Mouse (Mus musculus) forebrain, embryonic 10.5 days (tissue): ENCODE results near the gene Polr1a. TPM values are rescaled to one million over a fixed set of nuclear protein-coding genes. Genes with fewer than 3 reads are reported as not detected.

Experiments
- DNase-seq: peaks from one replicate; pipeline ENCODE4 v3.0.0-alpha.2; 2017; ENCODE audit warnings: low spot score; ENCODE audit errors: extremely low spot score
- H3K27ac ChIP-seq: fragments of 300-500 bp; sonication (generic); 2 replicates; pipeline ENCODE4 v1.5.1; 2016; ENCODE audit warnings: mild to moderate bottlenecking
- H3K27me3 ChIP-seq: fragments of 300-500 bp; sonication (generic); 2 replicates; pipeline ENCODE4 v1.6.1; 2016; ENCODE audit warnings: mild to moderate bottlenecking; ENCODE audit not compliant: poor library complexity, severe bottlenecking
- H3K36me3 ChIP-seq: fragments of 300-500 bp; sonication (generic); replicated peaks from 2 replicates; pipeline ENCODE4 v1.6.1; 2016; ENCODE audit warnings: mild to moderate bottlenecking, moderate library complexity
- H3K4me1 ChIP-seq: fragments of 300-500 bp; sonication (generic); 2 replicates; pipeline ENCODE4 v1.6.1; 2016
- H3K4me3 ChIP-seq: fragments of 300-500 bp; sonication (generic); 2 replicates; pipeline ENCODE4 v1.5.1; 2016; ENCODE audit warnings: mild to moderate bottlenecking, moderate library complexity
- H3K9me3 ChIP-seq: fragments of 300-500 bp; sonication (generic); 2 replicates; pipeline ENCODE4 v1.6.1; 2016; ENCODE audit warnings: mild to moderate bottlenecking, moderate library complexity
- WGBS: fragments of 180-500 bp; shearing (Covaris S2); methylation state at CpG from one replicate; pipeline ENCODE4 v1.1.7; 2016; 5-methylcytosine and 5-hydroxymethylcytosine counted together
- polyA plus RNA-seq: library from polyadenylated mRNA; unstranded; fragments of >200 nt; fragmentation: Nextera tagmentation; extraction: Ambion mirVana; gene quantifications from 2 replicates; pipeline ENCODE4 v1.2.1, GENCODE M21; 2016

Gene Polr1a
- polyA plus RNA-seq, 1 experiment from 2014 or later, result 49.6 TPM

- Histone ChIP-seq H3K27ac (no peak overlapping the region), H3K4me1 (no peaks in the 10 kb centered on the region), H3K36me3 (peaks cover 62% of the 10 kb centered on the region), H3K4me3 (no peak overlapping the region), H3K27me3 (no peaks in the 10 kb centered on the region), H3K9me3 (no peaks in the 10 kb centered on the region)
- DNase-seq, result no peak
- WGBS, result 98% methylated on average over 6 of the region's 6 CpGs
Observed at GRCm38 (mm10) chr6:71962706-71963105, 53.9 kb downstream of the Polr1a start.

GRCm38 (mm10) chr6:71963561-71963960 is 54.7 kb downstream of the Polr1a start:
- 95% methylated on average over 11 of the region's 11 CpGs for WGBS
- no peak for DNase-seq
- Histone ChIP-seq H3K4me3 (no peak overlapping the region), H3K27me3 (no peaks in the 10 kb centered on the region), H3K4me1 (no peaks in the 10 kb centered on the region), H3K9me3 (no peaks in the 10 kb centered on the region), H3K27ac (no peak overlapping the region), H3K36me3 (peaks cover 69% of the 10 kb centered on the region)

GRCm38 (mm10) chr6:71966683-71967303 is 57.9 kb downstream of the Polr1a start:
- Histone ChIP-seq H3K36me3 (peaks cover 87% of the 10 kb centered on the region), H3K9me3 (no peaks in the 10 kb centered on the region), H3K27ac (no peak overlapping the region), H3K4me3 (no peak overlapping the region), H3K4me1 (no peaks in the 10 kb centered on the region), H3K27me3 (no peaks in the 10 kb centered on the region)
- DNase-seq, result no peak
- 91% methylated on average over 5 of the region's 5 CpGs for WGBS

- no peaks in the 10 kb centered on the region for H3K9me3 ChIP-seq
- DNase-seq, result no peak
- H3K4me3 ChIP-seq, result no peak overlapping the region
- WGBS, result 84% methylated on average over 7 of the region's 7 CpGs
- H3K27me3 ChIP-seq, result no peaks in the 10 kb centered on the region
- no peak overlapping the region for H3K27ac ChIP-seq
- H3K36me3 ChIP-seq, result peaks cover 90% of the 10 kb centered on the region
- no peaks in the 10 kb centered on the region for H3K4me1 ChIP-seq
Observed at GRCm38 (mm10) chr6:71967847-71968246, 59.0 kb downstream of the Polr1a start.

- Histone ChIP-seq H3K9me3 (no peaks in the 10 kb centered on the region), H3K36me3 (peaks cover 97% of the 10 kb centered on the region), H3K4me1 (no peaks in the 10 kb centered on the region), H3K27me3 (no peaks in the 10 kb centered on the region), H3K27ac (no peak overlapping the region), H3K4me3 (no peak overlapping the region)
- 93% methylated on average over 7 of the region's 7 CpGs for WGBS
- no peak for DNase-seq
Observed at GRCm38 (mm10) chr6:71969459-71969858, 60.6 kb downstream of the Polr1a start.

DNA sequence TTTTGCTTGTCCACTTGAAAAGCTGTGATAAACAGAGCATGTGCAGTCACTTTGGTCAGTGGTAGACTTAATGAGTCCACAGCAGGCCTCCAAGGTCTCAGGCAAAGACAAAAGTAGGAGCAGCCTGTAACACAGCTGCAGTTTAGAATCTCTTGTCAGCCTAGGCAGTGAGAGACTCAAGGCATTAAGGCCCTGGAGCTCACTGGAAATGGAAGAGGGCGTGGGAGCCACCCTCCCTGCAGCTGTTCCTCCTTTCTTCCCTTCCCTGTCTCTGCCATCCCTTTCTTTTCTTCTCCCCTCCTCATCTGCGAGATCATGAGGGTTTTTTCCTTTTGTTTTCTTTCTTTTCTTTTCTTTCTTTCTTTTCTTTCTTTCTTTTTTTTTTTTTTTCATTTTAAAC is 61.3 kb downstream of the Polr1a start:
- no peak overlapping the region for H3K27ac ChIP-seq
- H3K9me3 ChIP-seq, result no peaks in the 10 kb centered on the region
- H3K36me3 ChIP-seq, result peaks cover 97% of the 10 kb centered on the region
- no peak for DNase-seq
- no peaks in the 10 kb centered on the region for H3K27me3 ChIP-seq
- H3K4me3 ChIP-seq, result no peak overlapping the region
- no peaks in the 10 kb centered on the region for H3K4me1 ChIP-seq
- 84% methylated on average over 2 of the region's 2 CpGs for WGBS

DNA sequence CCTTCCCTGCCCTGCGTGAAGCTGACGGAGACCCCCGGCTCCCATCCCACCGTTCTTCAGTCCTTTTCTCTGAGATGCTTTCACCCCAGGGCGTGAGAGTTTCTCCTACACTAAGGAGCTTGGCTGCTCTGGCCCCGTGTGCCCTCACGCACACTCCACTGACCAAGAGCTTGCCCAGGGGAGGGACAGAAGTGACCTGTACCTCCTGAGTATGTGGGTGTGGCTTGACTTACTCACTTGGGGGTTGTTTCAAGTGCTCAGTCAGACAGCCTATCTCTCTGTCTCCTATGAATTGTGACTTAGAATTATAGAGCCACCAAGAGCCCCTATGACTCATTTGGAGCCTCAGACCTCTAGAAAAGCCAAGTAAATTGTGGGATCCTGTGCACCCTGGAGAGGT is 67.7 kb downstream of the Polr1a start:
- Histone ChIP-seq H3K9me3 (no peaks in the 10 kb centered on the region), H3K36me3 (peaks cover 100% of the 10 kb centered on the region), H3K27me3 (no peaks in the 10 kb centered on the region), H3K4me3 (no peak overlapping the region), H3K4me1 (no peaks in the 10 kb centered on the region), H3K27ac (no peak overlapping the region)
- 95% methylated on average over 7 of the region's 7 CpGs for WGBS
- no peak for DNase-seq

DNA sequence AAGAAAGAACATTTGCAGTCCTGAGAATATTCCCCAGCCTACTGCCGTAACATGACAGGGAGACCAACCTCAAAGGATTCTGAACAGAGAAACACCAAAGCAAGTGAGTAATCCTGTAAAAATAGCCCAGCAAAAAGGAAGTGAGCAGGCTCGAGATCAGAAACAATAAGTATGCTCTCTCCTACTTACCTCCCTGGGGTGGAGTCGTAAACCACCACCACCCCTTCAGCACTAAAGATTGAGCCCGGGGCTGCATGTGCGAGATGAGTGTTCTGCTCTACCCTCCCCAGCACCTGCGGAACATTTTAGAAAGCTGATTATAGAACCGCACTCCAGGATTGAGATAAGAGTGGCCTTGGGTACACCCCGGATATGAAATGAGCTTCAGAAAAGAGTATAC is 71.3 kb downstream of the Polr1a start:
- Histone ChIP-seq H3K9me3 (no peaks in the 10 kb centered on the region), H3K4me3 (no peak overlapping the region), H3K36me3 (peaks cover 76% of the 10 kb centered on the region), H3K4me1 (no peaks in the 10 kb centered on the region), H3K27ac (no peak overlapping the region), H3K27me3 (no peaks in the 10 kb centered on the region)
- WGBS, result 88% methylated on average over 8 of the region's 8 CpGs
- no peak for DNase-seq

DNA sequence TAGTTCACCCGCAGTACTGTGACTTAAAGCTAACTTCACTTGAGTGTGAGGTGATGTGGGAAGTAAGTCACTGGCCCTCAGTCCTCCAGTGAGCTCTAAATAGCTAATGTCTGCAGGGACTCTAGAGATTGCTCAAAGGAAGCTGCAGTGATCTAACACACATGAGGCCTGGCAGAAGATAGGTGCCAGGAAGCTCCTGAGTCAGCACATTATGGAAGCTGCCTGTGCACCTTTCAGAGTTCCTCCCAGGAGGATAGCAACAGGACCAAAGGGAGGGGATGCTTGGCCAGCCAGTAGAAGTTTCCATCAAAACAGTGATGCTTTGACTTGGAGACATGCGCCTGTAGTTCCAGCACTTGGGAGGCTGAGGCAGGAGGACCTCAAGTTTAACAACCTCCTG is 71.7 kb downstream of the Polr1a start:
- peaks cover 72% of the 10 kb centered on the region for H3K36me3 ChIP-seq

GRCm38 (mm10) chr6:71981450-71981849 is 72.6 kb downstream of the Polr1a start:
- Histone ChIP-seq H3K36me3 (peaks cover 63% of the 10 kb centered on the region), H3K4me3 (no peak overlapping the region), H3K4me1 (no peaks in the 10 kb centered on the region), H3K27me3 (no peaks in the 10 kb centered on the region), H3K27ac (no peak overlapping the region; the same call in 1 of the 2 replicates), H3K9me3 (no peaks in the 10 kb centered on the region)
- 92% methylated on average over 4 of the region's 4 CpGs for WGBS
- DNase-seq, result no peak

More for the DNA sequence above, 71.7 kb downstream of the Polr1a start:
- no peaks in the 10 kb centered on the region for H3K4me1 ChIP-seq
- 95% methylated on average over 2 of the region's 2 CpGs for WGBS
- no peaks in the 10 kb centered on the region for H3K9me3 ChIP-seq
- H3K27ac ChIP-seq, result no peak overlapping the region
- DNase-seq, result no peak
- no peak overlapping the region for H3K4me3 ChIP-seq
- no peaks in the 10 kb centered on the region for H3K27me3 ChIP-seq

- no peak for DNase-seq
- H3K36me3 ChIP-seq, result peaks cover 18% of the 10 kb centered on the region
- 93% methylated on average over 4 of the region's 4 CpGs for WGBS
- no peaks in the 10 kb centered on the region for H3K27me3 ChIP-seq
- no peaks in the 10 kb centered on the region for H3K9me3 ChIP-seq
- no peak overlapping the region for H3K27ac ChIP-seq
- H3K4me3 ChIP-seq, result no peak overlapping the region
- peaks cover 23% of the 10 kb centered on the region for H3K4me1 ChIP-seq
Observed at GRCm38 (mm10) chr6:71985984-71986383, 77.1 kb downstream of the Polr1a start.

GRCm38 (mm10) chr6:71987546-71988248 is 78.8 kb downstream of the Polr1a start:
- 0 out of 2 replicates have a peak, but pooled peaks cover 2% of the 10 kb centered on the region for H3K36me3 ChIP-seq
- no peak for DNase-seq
- H3K27ac ChIP-seq, result no peak overlapping the region
- H3K27me3 ChIP-seq, result no peaks in the 10 kb centered on the region
- no peak overlapping the region for H3K4me3 ChIP-seq
- peaks cover 36% of the 10 kb centered on the region for H3K4me1 ChIP-seq
- WGBS, result 73% methylated on average over 7 of the region's 7 CpGs
- no peaks in the 10 kb centered on the region for H3K9me3 ChIP-seq

- H3K4me3 ChIP-seq, result no peak overlapping the region
- H3K4me1 ChIP-seq, result peaks cover 36% of the 10 kb centered on the region
- H3K27me3 ChIP-seq, result no peaks in the 10 kb centered on the region
- H3K9me3 ChIP-seq, result no peaks in the 10 kb centered on the region
- no peaks in the 10 kb centered on the region for H3K36me3 ChIP-seq
- 52% methylated on average over 8 of the region's 8 CpGs for WGBS
- H3K27ac ChIP-seq, result peak overlapping the region; percentile 74
- peak; percentile 53 for DNase-seq
Observed at GRCm38 (mm10) chr6:71989647-71990351, 80.9 kb downstream of the Polr1a start.
